In genomic region chr17:86964502-86964901, GRCm38 (mm10) we compare ENCODE assay signal across 8 mouse cellular contexts. TPM values are rescaled to one million over a fixed set of nuclear protein-coding genes. Genes with fewer than 3 reads are reported as not detected.
DNase-seq lines count a peak whose midpoint lies in the region; ATAC-seq lines count a peak whose summit lies in the region.

No protein-coding gene starts in this region.

- peak overlapping the region; percentile 82 for H3K4me3 ChIP-seq in hindbrain, embryonic 14.5 days (replicated peaks; ENCODE audit: low read length)

- peak; percentile 72 for ATAC-seq in hindbrain, embryonic 14.5 days (ENCODE audit: low FRiP score)
- peak; percentile 14 for ATAC-seq in megakaryocyte, adult 5-6 weeks (ENCODE audit: poor library complexity, severe bottlenecking)

- DNase-seq in WW6 (ENCODE audit: low read depth, low spot score): peak; percentile 34
- DNase-seq in cerebellum, postnatal 10 days: peak; percentile 83 to 84
- DNase-seq in frontal cortex, postnatal 36 days (ENCODE audit: low spot score in 2 of 2): peak; percentile 65 to 75
- DNase-seq in hindbrain, embryonic 14.5 days (ENCODE audit: low spot score): peak; percentile 77
- DNase-seq in left cerebral cortex, adult 8-10 months (ENCODE audit: low spot score in 2 of 2): peak; percentile 42 to 84
- peak; percentile 72 to 73 for DNase-seq in right cerebral cortex, adult 2 months (ENCODE audit: low spot score in 2 of 2)
- DNase-seq in thymus, postnatal 36 days: no peak

- no peaks in the 10 kb centered on the region for H3K9me3 ChIP-seq in hindbrain, embryonic 14.5 days (ENCODE audit: control insufficient read depth, low read length)

- peaks cover 33% of the 10 kb centered on the region for H3K4me1 ChIP-seq in hindbrain, embryonic 14.5 days (replicated peaks; ENCODE audit: control insufficient read depth, insufficient read depth, low read length)

- peak overlapping the region; percentile 81 for H3K4me2 ChIP-seq in hindbrain, embryonic 14.5 days (replicated peaks)

- no peaks in the 10 kb centered on the region for H3K36me3 ChIP-seq in hindbrain, embryonic 14.5 days (replicated peaks; ENCODE audit: control insufficient read depth, insufficient read depth)

- no peaks in the 10 kb centered on the region for H3K27me3 ChIP-seq in hindbrain, embryonic 14.5 days (ENCODE audit: control insufficient read depth, insufficient read depth, low read length)

- under 1% methylated on average over 10 of the region's 10 CpGs for WGBS in hindbrain, embryonic 14.5 days

- H3K9ac ChIP-seq in hindbrain, embryonic 14.5 days: peak overlapping the region; percentile 84

- peak overlapping the region; percentile 52 for H3K27ac ChIP-seq in hindbrain, embryonic 14.5 days

RNA-seq across cellular contexts. Expression of gene Rhoq, which starts 1.6 kb away (rescaled TPM):
- 10.7 and 11.5 TPM in 2 replicates for polyA plus RNA-seq in hindbrain, embryonic 14.5 days (2014; fragmentation: Nextera tagmentation; extraction: Ambion mirVana)
- 10 to 100 TPM; 31.8 to 39.5 (median 36.6) TPM for total RNA-seq in left cerebral cortex, adult 8-10 months (2022)
- total RNA-seq in megakaryocyte, adult 5-6 weeks (2015): 16.5 and 25.2 TPM in 2 replicates
- total RNA-seq in megakaryocyte, adult 5-6 weeks (2017): 16.5 and 17.8 TPM in 2 replicates

RNA-seq across cellular contexts. Expression of gene Atp6v1e2, which starts 16.8 kb away (rescaled TPM):
- polyA plus RNA-seq in hindbrain, embryonic 14.5 days (2014; fragmentation: Nextera tagmentation; extraction: Ambion mirVana): not detected in 2 replicates
- total RNA-seq in left cerebral cortex, adult 8-10 months (2022): not detected
- not detected in 2 replicates for total RNA-seq in megakaryocyte, adult 5-6 weeks (2015)
- total RNA-seq in megakaryocyte, adult 5-6 weeks (2017): not detected in 2 replicates

RNA-seq across cellular contexts. Expression of gene Tmem247, which starts 47.4 kb away (rescaled TPM):
- not detected in 2 replicates for polyA plus RNA-seq in hindbrain, embryonic 14.5 days (2014; fragmentation: Nextera tagmentation; extraction: Ambion mirVana)
- total RNA-seq in left cerebral cortex, adult 8-10 months (2022): not detected
- not detected in 2 replicates for total RNA-seq in megakaryocyte, adult 5-6 weeks (2015)
- total RNA-seq in megakaryocyte, adult 5-6 weeks (2017): not detected in 2 replicates

Comparison
In these comparisons a context has a peak if more than half of its experiments do, and no peak if none do; other contexts are left out.
1. DNase-seq: peak in WW6 (single experiment), cerebellum, postnatal 10 days (2 of 2), frontal cortex, postnatal 36 days (2 of 2), hindbrain, embryonic 14.5 days (single experiment), left cerebral cortex, adult 8-10 months (2 of 2) and right cerebral cortex, adult 2 months (2 of 2); none in thymus, postnatal 36 days (0 of 2).